Mouse (Mus musculus) olfactory bulb, adult 2 months (tissue): Measurements from ENCODE around the gene Ranbp9. TPM values are rescaled to one million over a fixed set of nuclear protein-coding genes. Genes with fewer than 3 reads are reported as not detected.

Source experiments
- H3K27ac ChIP-seq: fragments of 200-500 bp; 2 replicates; pipeline ENCODE4 v1.5.1; 2012; ENCODE audit warnings: low read depth, low read length; ENCODE audit not compliant: insufficient read depth
- H3K4me1 ChIP-seq: fragments of 200-500 bp; 2 replicates; pipeline ENCODE4 v1.6.1; 2012; ENCODE audit warnings: low read length; ENCODE audit not compliant: control insufficient read depth, insufficient read depth
- H3K4me3 ChIP-seq: fragments of 200-500 bp; 2 replicates; pipeline ENCODE4 v1.5.1; 2012; ENCODE audit warnings: mild to moderate bottlenecking, low read depth, low read length, moderate library complexity; ENCODE audit not compliant: insufficient read depth
- CTCF ChIP-seq: fragments of 200-500 bp; IDR thresholded peaks from 2 replicates; pipeline ENCODE4 v1.5.1; 2012; ENCODE audit warnings: low read depth, mild to moderate bottlenecking, low read length, moderate library complexity; ENCODE audit not compliant: insufficient read depth
- POLR2A ChIP-seq: fragments of 200-500 bp; IDR thresholded peaks from 2 replicates; pipeline ENCODE4 v1.6.1; 2012; ENCODE audit warnings: mild to moderate bottlenecking, low read depth, low read length, moderate library complexity; ENCODE audit not compliant: insufficient read depth
- WGBS: fragments of 180-500 bp; shearing (Covaris S2); methylation state at CpG from one replicate; pipeline ENCODE4 v1.1.7; 2018; 5-methylcytosine and 5-hydroxymethylcytosine counted together
- polyA plus RNA-seq: library from polyadenylated mRNA; stranded (reverse); fragments of >200 nt; gene quantifications from 2 replicates; pipeline ENCODE4 v1.2.4, GENCODE M21; 2012; ENCODE audit warnings: low replicate concordance; ENCODE audit not compliant: missing spikeins, insufficient read depth, insufficient read length

Ranbp9 gene
- polyA plus RNA-seq, 1 experiment = not detected

DNA sequence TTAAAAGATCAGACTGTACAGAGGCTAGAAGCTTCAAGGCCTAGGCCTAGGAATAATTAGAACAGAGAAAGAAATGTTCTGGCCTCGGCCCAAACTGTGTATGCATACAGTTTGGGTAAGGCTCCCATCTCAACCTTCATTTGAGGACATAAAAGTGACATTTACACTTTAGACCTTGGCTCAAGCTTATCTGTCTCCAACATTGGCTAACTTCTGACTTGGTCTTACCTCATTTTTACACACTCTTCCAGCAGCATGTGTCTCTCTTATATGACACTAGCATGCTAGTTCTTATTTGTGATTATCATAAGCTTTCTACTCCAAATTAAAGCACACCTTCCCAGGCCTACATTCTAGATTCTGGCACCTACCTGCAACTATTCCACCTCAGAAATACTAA is 11.5 kb downstream of the Ranbp9 start:
- H3K27ac ChIP-seq = no peak overlapping the region
- WGBS = 97% methylated on average over 1 of the region's 1 CpGs
- peaks cover 9% of the 10 kb centered on the region; the same call in 1 of the 2 replicates for H3K4me1 ChIP-seq
- TF ChIP-seq CTCF = no peak
- TF ChIP-seq POLR2A = no peak
- H3K4me3 ChIP-seq = no peak overlapping the region

DNA sequence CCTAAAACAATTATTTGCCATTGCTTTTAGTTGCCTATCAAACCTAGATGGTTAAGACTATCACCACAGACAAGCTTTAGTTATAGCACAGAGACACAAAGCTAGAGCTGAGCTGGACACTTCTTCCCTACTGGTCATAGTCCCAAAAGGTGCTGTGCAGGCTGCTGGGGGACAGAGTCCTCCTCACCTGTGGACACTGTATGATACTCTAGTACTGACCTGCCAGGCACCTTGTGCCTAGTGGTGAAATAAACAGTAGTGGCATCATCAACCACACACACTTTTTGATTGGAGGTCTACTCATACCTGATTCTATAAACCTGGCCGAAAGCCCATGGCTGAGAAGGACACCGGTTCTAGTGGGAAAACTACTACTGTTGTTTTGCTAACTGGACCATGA is 16.5 kb downstream of the Ranbp9 start:
- 91% methylated on average over 2 of the region's 2 CpGs for WGBS
- TF ChIP-seq CTCF (no peak), POLR2A (no peak)
- Histone ChIP-seq H3K4me3 (no peak overlapping the region), H3K4me1 (no peaks in the 10 kb centered on the region), H3K27ac (no peak overlapping the region)

DNA sequence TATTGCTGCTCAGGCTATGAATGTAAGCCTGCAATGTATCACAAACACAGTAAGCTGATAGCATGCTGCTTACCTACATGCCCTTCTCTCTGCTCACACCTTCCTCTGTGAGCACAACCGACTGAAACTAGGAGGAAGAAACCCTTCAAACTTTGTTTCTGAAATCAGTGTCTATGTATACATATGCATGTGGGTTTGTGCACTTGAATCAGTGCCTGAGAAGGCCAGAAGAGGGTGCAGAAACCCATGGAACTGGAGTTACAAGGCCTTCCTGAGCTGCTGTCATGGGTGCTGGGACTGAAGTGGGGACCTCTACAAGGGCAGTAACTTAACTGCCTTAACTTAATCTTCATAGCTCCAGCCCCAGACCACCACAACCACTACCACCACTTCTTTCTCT is 23.9 kb downstream of the Ranbp9 start:
- H3K27ac ChIP-seq = no peak overlapping the region
- no peak for TF ChIP-seq POLR2A
- TF ChIP-seq CTCF = no peak

DNA sequence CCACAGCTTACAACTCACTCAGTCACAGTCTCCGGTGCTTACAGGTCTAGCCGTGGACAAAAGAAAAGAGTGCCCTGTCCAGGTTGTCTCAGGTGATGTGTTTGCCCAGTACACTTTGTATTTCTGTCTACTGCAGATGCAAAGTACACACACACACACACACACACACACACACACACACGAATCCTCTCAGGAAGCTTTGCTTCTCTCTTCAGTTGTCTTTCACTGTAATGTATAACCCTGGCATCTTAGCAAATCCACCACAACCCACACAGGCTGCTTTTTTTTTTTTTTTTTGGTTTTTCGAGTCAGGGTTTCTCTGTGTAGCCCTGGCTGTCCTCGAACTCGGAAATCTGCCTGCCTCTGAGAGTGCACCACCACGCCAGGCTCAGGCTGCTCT is 26.7 kb downstream of the Ranbp9 start:
- no peak overlapping the region for H3K27ac ChIP-seq
- TF ChIP-seq CTCF = no peak
- TF ChIP-seq POLR2A = no peak
- WGBS = 77% methylated on average over 7 of the region's 7 CpGs
- H3K4me1 ChIP-seq = peaks cover 2% of the 10 kb centered on the region; the same call in 1 of the 2 replicates
- H3K4me3 ChIP-seq = no peak overlapping the region

More for the DNA sequence above, 23.9 kb downstream of the Ranbp9 start:
- Histone ChIP-seq H3K4me1 (peaks cover 2% of the 10 kb centered on the region; the same call in 1 of the 2 replicates), H3K4me3 (no peak overlapping the region)
- WGBS = 69% methylated on average over 1 of the region's 1 CpGs

DNA sequence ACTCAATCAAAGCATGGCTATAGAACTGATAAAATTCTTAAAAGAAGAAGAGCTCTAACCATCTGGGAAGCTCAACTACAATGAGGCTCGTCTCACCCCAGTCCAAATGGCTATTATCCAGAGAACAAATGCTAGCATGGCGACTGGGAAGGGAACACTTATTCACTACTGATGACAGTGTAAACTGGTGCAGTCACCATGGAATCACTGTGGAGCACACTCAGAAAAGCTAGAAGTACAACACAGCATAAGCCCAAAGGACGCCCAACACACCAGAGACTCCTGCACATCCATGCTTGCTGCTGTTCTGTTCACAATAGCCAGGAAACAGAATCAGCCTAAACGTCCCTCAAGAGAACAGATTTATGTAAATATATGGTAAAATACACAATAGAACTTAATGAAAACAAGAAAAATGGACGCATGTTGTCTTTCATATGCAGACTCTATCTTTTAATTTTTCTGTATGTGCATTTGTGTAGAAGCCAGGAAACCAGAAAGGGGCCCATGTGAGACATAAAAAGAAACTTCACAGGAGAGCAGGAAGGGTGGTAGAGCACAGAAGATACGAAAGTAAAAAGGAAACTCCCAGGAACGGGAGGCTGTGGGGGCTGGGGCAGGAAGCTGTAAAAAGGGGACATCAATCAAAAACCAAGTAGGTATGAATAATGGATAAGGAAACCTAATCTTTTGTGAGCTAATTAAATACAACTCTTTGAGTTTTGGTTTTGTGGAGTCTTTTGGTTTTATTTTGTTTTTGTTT is 28.1 kb downstream of the Ranbp9 start:
- Histone ChIP-seq H3K27ac (no peak overlapping the region), H3K4me1 (peaks cover 2% of the 10 kb centered on the region; the same call in 1 of the 2 replicates), H3K4me3 (no peak overlapping the region)
- WGBS = 40% methylated on average over 7 of the region's 7 CpGs
- no peak for TF ChIP-seq POLR2A
- no peak for TF ChIP-seq CTCF

DNA sequence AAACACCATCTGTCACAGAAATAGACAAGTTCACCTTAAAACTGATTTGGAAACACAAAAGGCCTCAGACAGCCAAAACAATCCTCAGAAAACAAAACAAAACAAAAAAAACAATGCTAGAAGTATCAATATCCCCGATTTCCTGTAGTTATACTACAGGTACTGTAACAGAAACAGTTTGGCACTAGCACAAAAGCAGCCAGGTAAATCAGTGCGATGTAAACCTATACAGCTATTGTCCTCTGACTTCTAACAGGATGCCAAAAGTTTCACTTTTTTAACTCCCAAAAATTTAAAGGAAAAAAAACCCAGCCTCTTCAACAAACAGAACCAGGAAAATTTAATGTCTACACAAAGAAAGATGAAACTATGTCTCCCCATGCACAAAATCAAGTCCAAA is 28.9 kb downstream of the Ranbp9 start:
- TF ChIP-seq POLR2A = no peak
- TF ChIP-seq CTCF = no peak
- Histone ChIP-seq H3K27ac (no peak overlapping the region), H3K4me3 (no peak overlapping the region), H3K4me1 (peaks cover 2% of the 10 kb centered on the region; the same call in 1 of the 2 replicates)
- 79% methylated on average over 2 of the region's 2 CpGs for WGBS

DNA sequence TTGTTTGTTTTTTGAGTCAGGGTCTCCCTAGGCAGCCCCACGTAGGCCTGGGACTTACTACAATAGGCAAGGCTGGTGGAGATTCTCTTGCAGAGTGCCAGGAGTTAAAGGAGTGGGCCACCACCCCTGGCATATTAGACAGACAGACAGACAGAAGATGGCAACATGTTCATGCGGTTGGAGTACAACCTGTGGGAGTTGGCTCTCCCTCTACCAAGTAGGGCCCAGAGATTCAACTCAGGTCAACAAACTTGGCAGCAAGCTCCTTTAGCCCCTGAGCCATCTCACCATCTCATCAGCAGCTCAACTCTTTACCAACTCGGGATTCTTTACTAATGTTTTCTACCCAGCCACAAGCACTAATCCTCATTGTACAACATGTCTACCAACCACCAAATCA is 30.4 kb downstream of the Ranbp9 start:
- TF ChIP-seq CTCF = no peak
- no peak for TF ChIP-seq POLR2A
- no peak overlapping the region for H3K27ac ChIP-seq
- 86% methylated on average over 3 of the region's 3 CpGs for WGBS
- H3K4me1 ChIP-seq = peaks cover 4% of the 10 kb centered on the region
- no peak overlapping the region for H3K4me3 ChIP-seq

DNA sequence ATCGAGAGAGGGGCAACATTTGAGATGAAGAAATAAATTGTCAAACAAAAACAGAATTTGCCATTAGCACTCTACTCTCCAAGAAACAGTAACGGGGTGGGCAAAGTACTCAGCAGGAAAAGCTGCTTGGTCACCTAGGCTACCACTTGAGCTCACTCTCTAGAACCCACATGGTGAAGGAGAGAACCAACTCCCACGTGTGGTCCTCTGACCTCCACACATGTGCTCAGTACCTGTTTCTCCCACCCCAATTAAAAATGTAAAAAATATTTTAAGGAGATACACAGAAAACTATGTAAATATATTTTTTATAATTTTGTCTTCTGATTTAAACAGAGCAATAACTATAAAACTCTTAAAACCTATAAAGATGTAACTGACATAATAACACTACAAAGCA is 33.4 kb downstream of the Ranbp9 start:
- Histone ChIP-seq H3K4me1 (peaks cover 2% of the 10 kb centered on the region; the same call in 1 of the 2 replicates), H3K27ac (no peak overlapping the region), H3K4me3 (no peak overlapping the region)
- WGBS = 69% methylated on average over 3 of the region's 3 CpGs
- TF ChIP-seq POLR2A (no peak), CTCF (no peak)

DNA sequence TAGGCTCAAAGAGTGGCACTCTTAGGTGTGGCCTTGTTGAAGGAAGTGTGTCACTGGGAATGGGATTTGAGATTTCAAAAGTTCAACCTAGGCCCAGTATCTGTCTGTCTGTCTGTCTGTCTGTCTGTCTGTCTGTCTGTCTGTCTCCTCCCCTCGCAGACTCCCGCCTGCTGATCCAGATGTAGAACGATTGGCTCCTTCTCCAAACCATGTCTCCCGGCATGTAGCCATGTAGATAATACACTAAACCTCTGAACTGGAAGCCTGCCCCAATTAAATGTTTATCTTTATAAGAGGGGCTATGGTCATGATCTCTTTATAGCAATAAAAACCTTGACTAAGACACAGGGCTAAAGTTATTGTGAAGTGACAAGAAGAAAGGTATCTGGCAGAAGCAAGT is 35.3 kb downstream of the Ranbp9 start:
- WGBS = 91% methylated on average over 4 of the region's 4 CpGs
- TF ChIP-seq CTCF (no peak), POLR2A (no peak)
- no peak overlapping the region for H3K4me3 ChIP-seq
- no peak overlapping the region for H3K27ac ChIP-seq
- H3K4me1 ChIP-seq = peaks cover 2% of the 10 kb centered on the region; the same call in 1 of the 2 replicates

DNA sequence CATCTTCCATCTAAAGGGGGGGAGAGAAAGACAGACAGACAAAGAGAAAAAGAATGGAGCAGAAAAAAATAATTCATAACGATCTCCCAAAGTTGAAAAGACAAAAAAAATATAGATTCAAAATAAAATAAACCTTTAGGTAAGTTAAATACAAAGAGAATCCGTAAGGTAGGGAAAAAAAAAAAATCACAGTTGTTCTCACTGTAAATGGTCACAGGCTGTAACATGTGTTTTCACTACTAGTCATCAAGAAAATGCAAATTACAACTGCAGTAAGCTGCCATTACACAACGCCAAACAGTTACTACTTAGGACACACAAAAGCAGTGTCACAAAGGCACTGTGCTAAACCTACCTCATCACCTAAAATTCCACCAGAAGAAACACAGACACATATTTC is 36.4 kb downstream of the Ranbp9 start:
- TF ChIP-seq CTCF (no peak), POLR2A (no peak)
- H3K27ac ChIP-seq = no peak overlapping the region
- H3K4me1 ChIP-seq = peaks cover 2% of the 10 kb centered on the region; the same call in 1 of the 2 replicates
- H3K4me3 ChIP-seq = no peak overlapping the region
- WGBS = 73% methylated on average over 3 of the region's 3 CpGs
